Mouse (Mus musculus) liver, embryonic 13.5 days (tissue): ENCODE results near the gene Gpr183. TPM values are rescaled to one million over a fixed set of nuclear protein-coding genes. Genes with fewer than 3 reads are reported as not detected.

ENCODE experiments used
- ATAC-seq: fragments of 200-750 bp; cut with Nextera tagmentation; 2 replicates; pipeline ENCODE4 v1.8.0; 2017; ENCODE audit warnings: low read depth, mild to moderate bottlenecking, moderate number of reproducible peaks, moderate library complexity
- DNase-seq: peaks from one replicate; pipeline ENCODE4 v3.0.0; 2022
- H3K27ac ChIP-seq: fragments of 300-500 bp; sonication (generic); 2 replicates; pipeline ENCODE4 v1.5.1; 2015; ENCODE audit warnings: moderate library complexity, mild to moderate bottlenecking, inconsistent platforms
- H3K27me3 ChIP-seq: fragments of 300-500 bp; sonication (generic); 2 replicates; pipeline ENCODE4 v1.6.1; 2015; ENCODE audit warnings: mild to moderate bottlenecking, inconsistent platforms
- H3K36me3 ChIP-seq: fragments of 300-500 bp; sonication (generic); 2 replicates; pipeline ENCODE4 v1.6.1; 2015; ENCODE audit warnings: mild to moderate bottlenecking, inconsistent platforms
- H3K4me1 ChIP-seq: fragments of 300-500 bp; sonication (generic); replicated peaks from 2 replicates; pipeline ENCODE4 v1.6.1; 2015; ENCODE audit warnings: inconsistent platforms
- H3K4me2 ChIP-seq: fragments of 300-500 bp; sonication (generic); 2 replicates; pipeline ENCODE4 v1.6.1; 2015; ENCODE audit warnings: inconsistent platforms, mild to moderate bottlenecking, moderate library complexity
- H3K4me3 ChIP-seq: fragments of 300-500 bp; sonication (generic); replicated peaks from 2 replicates; pipeline ENCODE4 v1.5.1; 2015; ENCODE audit warnings: mild to moderate bottlenecking, inconsistent platforms
- H3K9ac ChIP-seq: fragments of 300-500 bp; sonication (generic); 2 replicates; pipeline ENCODE4 v1.6.1; 2015; ENCODE audit warnings: mild to moderate bottlenecking, inconsistent platforms
- H3K9me3 ChIP-seq: fragments of 300-500 bp; sonication (generic); replicated peaks from 2 replicates; pipeline ENCODE4 v1.6.1; 2016; ENCODE audit warnings: inconsistent platforms
- WGBS: fragments of 180-500 bp; shearing (Covaris S2); methylation state at CpG from one replicate; pipeline ENCODE4 v1.1.7; 2015; ENCODE audit not compliant: insufficient replicate concordance; 5-methylcytosine and 5-hydroxymethylcytosine counted together
- polyA plus RNA-seq: library from polyadenylated mRNA; unstranded; fragments of >200 nt; fragmentation: Nextera tagmentation; extraction: Ambion mirVana; gene quantifications from 2 replicates; pipeline ENCODE4 v1.2.1, GENCODE M21; 2015

Gpr183 gene
- polyA plus RNA-seq, 1 experiment from 2014 or later = 0.96 TPM

- Histone ChIP-seq H3K9ac (no peak overlapping the region), H3K27me3 (no peaks in the 10 kb centered on the region), H3K4me1 (peaks cover 39% of the 10 kb centered on the region), H3K27ac (no peak overlapping the region), H3K4me2 (no peak overlapping the region), H3K9me3 (no peaks in the 10 kb centered on the region), H3K4me3 (no peak overlapping the region), H3K36me3 (peaks cover 12% of the 10 kb centered on the region; the same call in 1 of the 2 replicates)
- 65% methylated on average over 7 of the region's 7 CpGs for WGBS
- no peak for ATAC-seq
- DNase-seq = no peak
Observed at GRCm38 (mm10) chr14:121930731-121931383, 34.1 kb downstream of the Gpr183 start.

DNA sequence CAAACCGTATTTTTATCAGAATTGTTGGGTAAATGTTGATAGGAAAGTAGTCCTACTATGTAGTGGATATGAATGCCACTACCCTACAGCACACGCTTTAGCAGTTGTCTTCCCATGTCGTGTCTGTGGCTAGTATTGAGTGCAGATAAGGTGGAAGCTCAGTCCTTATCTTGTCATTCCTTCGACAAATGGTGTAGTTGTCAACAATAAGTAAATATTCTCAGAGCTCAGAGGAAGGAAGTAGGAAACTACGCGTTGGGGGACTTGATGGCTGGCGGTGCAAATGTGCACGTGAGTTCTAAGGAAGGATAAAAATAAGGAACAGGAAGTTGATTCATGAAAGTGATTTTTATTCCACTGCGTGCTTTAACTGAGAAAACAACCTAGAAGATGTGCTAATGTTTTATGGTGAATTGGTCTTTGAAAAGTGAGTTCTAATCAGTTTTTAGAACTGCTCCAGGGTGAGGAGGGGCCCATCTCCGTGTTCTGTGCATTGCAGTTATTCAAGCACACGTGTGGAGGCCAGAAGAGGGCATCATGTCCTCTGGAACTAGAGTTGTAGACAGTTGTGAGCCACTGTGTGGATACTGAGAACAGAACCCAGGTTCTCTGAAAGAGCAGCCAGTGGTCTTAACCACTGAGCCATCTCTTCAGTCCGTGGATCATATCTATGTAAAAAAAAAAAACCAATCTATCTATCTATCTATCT, 35.6 kb downstream of the Gpr183 start:
- peak; percentile 93 for ATAC-seq
- H3K4me2 ChIP-seq = peak overlapping the region; percentile 48

GRCm38 (mm10) chr14:121928375-121929137, 36.4 kb downstream of the Gpr183 start:
- Histone ChIP-seq H3K9me3 (no peaks in the 10 kb centered on the region), H3K27me3 (no peaks in the 10 kb centered on the region), H3K4me1 (peaks cover 35% of the 10 kb centered on the region), H3K27ac (peak overlapping the region; percentile 84), H3K4me3 (no peak overlapping the region), H3K4me2 (peak overlapping the region; percentile 48), H3K9ac (peak overlapping the region; percentile 36; the same call in 1 of the 2 replicates), H3K36me3 (no peaks in the 10 kb centered on the region)
- 29% methylated on average over 8 of the region's 8 CpGs for WGBS
- DNase-seq (peak; percentile 36), ATAC-seq (peak; percentile 60)

More for the DNA sequence above, 35.6 kb downstream of the Gpr183 start:
- peaks cover 39% of the 10 kb centered on the region for H3K4me1 ChIP-seq
- DNase-seq = peak; percentile 20
- 14% methylated on average over 12 of the region's 12 CpGs for WGBS
- H3K9me3 ChIP-seq = no peaks in the 10 kb centered on the region
- peak overlapping the region; percentile 36; the same call in 1 of the 2 replicates for H3K9ac ChIP-seq
- H3K27ac ChIP-seq = peak overlapping the region; percentile 84
- H3K36me3 ChIP-seq = peaks cover 7% of the 10 kb centered on the region; the same call in 1 of the 2 replicates
- no peak overlapping the region for H3K4me3 ChIP-seq
- no peaks in the 10 kb centered on the region for H3K27me3 ChIP-seq

- DNase-seq = no peak
- 88% methylated on average over 8 of the region's 8 CpGs for WGBS
- H3K9me3 ChIP-seq = no peaks in the 10 kb centered on the region
- H3K27ac ChIP-seq = peak overlapping the region; percentile 9; the same call in 1 of the 2 replicates
- no peaks in the 10 kb centered on the region for H3K36me3 ChIP-seq
- no peak overlapping the region for H3K4me3 ChIP-seq
- no peaks in the 10 kb centered on the region for H3K27me3 ChIP-seq
- no peak overlapping the region for H3K9ac ChIP-seq
- peaks cover 33% of the 10 kb centered on the region for H3K4me1 ChIP-seq
- no peak overlapping the region for H3K4me2 ChIP-seq
- ATAC-seq = no peak
Observed at GRCm38 (mm10) chr14:121927451-121927850, 37.5 kb downstream of the Gpr183 start.

DNA sequence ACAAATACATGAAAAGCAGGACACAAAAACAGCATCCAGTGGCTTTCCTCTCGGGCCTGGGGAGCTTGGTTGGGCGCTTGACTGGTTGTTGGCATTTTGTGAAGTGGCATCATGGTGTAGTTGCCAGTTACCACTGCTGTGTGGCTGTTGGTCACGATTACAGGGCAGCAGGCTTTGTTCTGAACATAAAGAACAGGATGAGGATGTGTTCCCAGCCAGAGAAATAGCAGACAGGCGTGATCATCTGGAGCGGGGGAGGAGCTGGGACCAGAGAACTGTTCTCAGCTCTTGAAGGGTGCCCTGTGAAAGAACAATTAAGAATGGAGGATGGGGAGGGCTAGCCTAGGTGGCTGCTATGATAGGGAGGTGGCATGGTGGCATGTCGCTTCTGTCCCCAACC, 38.1 kb downstream of the Gpr183 start:
- WGBS = 73% methylated on average over 6 of the region's 6 CpGs
- ATAC-seq = no peak
- Histone ChIP-seq H3K9me3 (no peaks in the 10 kb centered on the region), H3K27me3 (no peaks in the 10 kb centered on the region), H3K4me3 (no peak overlapping the region), H3K4me1 (peaks cover 31% of the 10 kb centered on the region), H3K36me3 (no peaks in the 10 kb centered on the region), H3K9ac (no peak overlapping the region), H3K27ac (no peak overlapping the region), H3K4me2 (no peak overlapping the region)
- no peak for DNase-seq

- 75% methylated on average over 6 of the region's 6 CpGs for WGBS
- H3K9ac ChIP-seq = no peak overlapping the region
- no peak overlapping the region for H3K4me2 ChIP-seq
- H3K27me3 ChIP-seq = no peaks in the 10 kb centered on the region
- no peaks in the 10 kb centered on the region for H3K9me3 ChIP-seq
- DNase-seq (no peak), ATAC-seq (no peak)
- peaks cover 4% of the 10 kb centered on the region; the same call in 1 of the 2 replicates for H3K36me3 ChIP-seq
- no peak overlapping the region for H3K4me3 ChIP-seq
- H3K27ac ChIP-seq = no peak overlapping the region
- peaks cover 28% of the 10 kb centered on the region for H3K4me1 ChIP-seq
Observed at GRCm38 (mm10) chr14:121924876-121925275, 40.1 kb downstream of the Gpr183 start.

DNA sequence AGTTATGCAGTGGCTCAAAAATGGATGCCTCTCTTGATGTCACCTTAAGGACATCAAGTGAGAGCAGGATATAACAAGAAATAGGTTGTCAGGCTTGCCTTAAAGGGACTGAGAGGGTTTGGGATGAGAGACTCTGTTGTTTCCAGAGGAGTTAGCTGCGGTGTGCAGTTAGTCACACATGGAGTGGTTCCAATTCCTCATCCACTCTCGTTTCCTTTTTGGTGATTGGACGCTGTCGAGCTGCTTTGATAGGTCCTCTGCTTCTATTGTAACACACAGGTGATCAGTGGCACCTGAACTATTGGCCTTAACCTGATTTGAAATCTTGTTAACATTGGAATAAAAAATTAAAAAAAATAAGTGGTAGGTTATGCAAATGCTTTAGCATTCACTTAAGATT, 42.3 kb downstream of the Gpr183 start:
- no peak for ATAC-seq
- no peak for DNase-seq
- 80% methylated on average over 4 of the region's 4 CpGs for WGBS

DNA sequence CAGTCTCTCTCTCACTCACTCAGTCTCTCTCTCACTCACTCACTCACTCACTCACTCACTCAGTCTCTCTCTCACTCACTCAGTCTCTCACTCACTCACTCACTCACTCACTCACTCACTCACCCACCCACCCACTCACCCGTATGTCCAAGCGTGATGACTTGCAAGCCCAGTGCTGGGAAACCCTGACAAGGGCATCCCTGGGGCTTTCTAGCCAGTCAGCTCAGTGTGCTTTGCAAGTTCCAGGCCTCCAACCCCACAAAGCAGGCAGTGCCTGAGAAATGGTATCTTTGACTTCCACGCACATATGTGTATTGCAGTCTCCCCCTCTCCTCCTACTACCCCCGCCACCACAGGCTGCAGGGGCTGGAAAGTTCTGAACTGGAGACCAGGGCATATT, 43.0 kb downstream of the Gpr183 start:
- Histone ChIP-seq H3K4me3 (no peak overlapping the region), H3K27ac (no peak overlapping the region), H3K4me1 (0 out of 2 replicates have a peak, but pooled peaks cover 14% of the 10 kb centered on the region), H3K36me3 (peaks cover 9% of the 10 kb centered on the region), H3K4me2 (no peak overlapping the region), H3K9ac (no peak overlapping the region), H3K9me3 (no peaks in the 10 kb centered on the region), H3K27me3 (no peaks in the 10 kb centered on the region)
- 76% methylated on average over 4 of the region's 4 CpGs for WGBS
- DNase-seq = no peak
- ATAC-seq = no peak

More for the DNA sequence above, 42.3 kb downstream of the Gpr183 start:
- H3K27ac ChIP-seq = no peak overlapping the region
- H3K4me3 ChIP-seq = no peak overlapping the region
- H3K27me3 ChIP-seq = no peaks in the 10 kb centered on the region
- H3K4me2 ChIP-seq = no peak overlapping the region
- H3K4me1 ChIP-seq = 0 out of 2 replicates have a peak, but pooled peaks cover 14% of the 10 kb centered on the region
- no peak overlapping the region for H3K9ac ChIP-seq
- peaks cover 4% of the 10 kb centered on the region for H3K36me3 ChIP-seq
- H3K9me3 ChIP-seq = no peaks in the 10 kb centered on the region

- Histone ChIP-seq H3K4me2 (no peak overlapping the region), H3K36me3 (peaks cover 10% of the 10 kb centered on the region), H3K27ac (no peak overlapping the region), H3K27me3 (no peaks in the 10 kb centered on the region), H3K9ac (no peak overlapping the region), H3K4me1 (0 out of 2 replicates have a peak, but pooled peaks cover 11% of the 10 kb centered on the region), H3K9me3 (no peaks in the 10 kb centered on the region), H3K4me3 (no peak overlapping the region)
- DNase-seq = no peak
- 79% methylated on average over 12 of the region's 12 CpGs for WGBS
- ATAC-seq = no peak
Observed at GRCm38 (mm10) chr14:121920511-121921124, 44.4 kb downstream of the Gpr183 start.

GRCm38 (mm10) chr14:121919752-121920151, 45.2 kb downstream of the Gpr183 start:
- WGBS = 22% methylated on average over 3 of the region's 3 CpGs
- no peak for ATAC-seq
- no peak for DNase-seq
- Histone ChIP-seq H3K36me3 (peaks cover 10% of the 10 kb centered on the region), H3K27me3 (no peaks in the 10 kb centered on the region), H3K27ac (no peak overlapping the region), H3K4me2 (no peak overlapping the region), H3K9ac (no peak overlapping the region), H3K9me3 (no peaks in the 10 kb centered on the region), H3K4me1 (0 out of 2 replicates have a peak, but pooled peaks cover 11% of the 10 kb centered on the region), H3K4me3 (no peak overlapping the region)

DNA sequence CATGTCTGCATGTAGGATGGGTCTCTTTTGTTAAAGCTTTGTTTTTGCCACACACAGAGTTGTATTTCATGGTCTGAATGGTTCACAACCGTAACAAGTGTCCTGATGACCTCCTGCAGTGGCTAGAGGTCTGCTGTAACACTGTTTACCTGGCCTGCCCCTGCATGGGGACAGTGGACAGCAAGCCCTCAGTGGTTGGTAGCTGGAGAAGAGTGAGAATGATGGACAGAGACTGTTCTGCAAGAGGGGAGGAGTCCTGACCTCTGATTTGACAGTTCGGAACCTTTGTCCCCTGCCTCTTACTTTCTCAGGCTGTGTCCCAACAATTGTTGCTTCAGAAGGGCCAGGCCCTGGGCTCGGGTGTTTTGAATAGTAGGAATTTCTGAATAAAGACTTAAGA, 46.7 kb downstream of the Gpr183 start:
- DNase-seq = no peak

More for the DNA sequence above, 46.7 kb downstream of the Gpr183 start:
- no peak overlapping the region for H3K4me2 ChIP-seq
- H3K9ac ChIP-seq = no peak overlapping the region
- 0 out of 2 replicates have a peak, but pooled peaks cover 11% of the 10 kb centered on the region for H3K4me1 ChIP-seq
- no peaks in the 10 kb centered on the region for H3K9me3 ChIP-seq
- peaks cover 10% of the 10 kb centered on the region for H3K36me3 ChIP-seq
- H3K27ac ChIP-seq = no peak overlapping the region
- 61% methylated on average over 3 of the region's 3 CpGs for WGBS
- no peaks in the 10 kb centered on the region for H3K27me3 ChIP-seq
- ATAC-seq = peak; percentile 73
- no peak overlapping the region for H3K4me3 ChIP-seq
